In the genomic region with DNA sequence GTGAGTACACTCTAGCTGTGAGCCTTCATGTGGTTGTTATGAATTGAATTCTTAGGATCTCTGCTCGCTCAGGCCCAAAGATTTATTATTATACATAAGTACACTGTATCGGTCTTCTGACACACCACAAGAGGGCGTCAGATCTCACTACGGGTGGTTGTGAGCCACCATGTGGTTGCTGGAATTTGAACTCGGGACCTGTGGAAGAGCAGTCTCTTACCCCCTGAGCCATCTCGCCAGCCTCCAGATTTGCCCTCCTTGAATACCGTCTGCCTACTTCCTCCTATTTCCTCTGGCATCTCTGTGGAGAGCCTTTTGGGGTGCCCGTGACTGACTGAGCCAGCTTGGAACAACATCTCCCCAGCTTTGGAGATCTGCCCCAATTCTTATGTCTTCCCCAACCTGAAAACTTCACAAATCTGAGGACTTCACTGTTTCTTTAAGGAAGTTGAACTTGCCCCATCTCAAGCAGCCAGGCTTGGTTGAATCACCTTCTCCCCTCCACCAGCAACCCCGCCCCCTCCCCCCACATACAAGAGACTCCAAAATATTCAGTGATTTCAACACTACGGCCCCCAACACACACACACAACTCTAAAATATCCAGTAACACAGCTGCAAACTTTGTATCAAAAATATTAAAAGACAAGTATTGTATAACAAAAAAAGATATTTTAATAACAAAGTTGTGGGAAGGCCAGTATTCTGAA, we compare ENCODE assay signal across 8 mouse cellular contexts. TPM values are rescaled to one million over a fixed set of nuclear protein-coding genes. Genes with fewer than 3 reads are reported as not detected.
DNase-seq lines count a peak whose midpoint lies in the region; ATAC-seq lines count a peak whose summit lies in the region.

No protein-coding gene starts in this region.

- H3K27ac ChIP-seq in kidney, embryonic 15.5 days: peak overlapping the region; percentile 96
- peak overlapping the region; percentile 99 for H3K27ac ChIP-seq in hindbrain, embryonic 10.5 days
- peak overlapping the region; percentile 95; the same call in 1 of the 2 replicates for H3K27ac ChIP-seq in midbrain, embryonic 12.5 days (replicated peaks)

- peaks cover 13% of the 10 kb centered on the region for H3K36me3 ChIP-seq in kidney, embryonic 15.5 days
- H3K36me3 ChIP-seq in hindbrain, embryonic 10.5 days: peaks cover 25% of the 10 kb centered on the region
- peaks cover 20% of the 10 kb centered on the region for H3K36me3 ChIP-seq in midbrain, embryonic 12.5 days

- no peaks in the 10 kb centered on the region for H3K27me3 ChIP-seq in kidney, embryonic 15.5 days
- no peaks in the 10 kb centered on the region for H3K27me3 ChIP-seq in hindbrain, embryonic 10.5 days (ENCODE audit: insufficient read depth, poor library complexity, severe bottlenecking)
- no peaks in the 10 kb centered on the region for H3K27me3 ChIP-seq in midbrain, embryonic 12.5 days

- ATAC-seq in kidney, embryonic 15.5 days (replicated peaks; ENCODE audit: low FRiP score): no peak
- ATAC-seq in midbrain, embryonic 12.5 days (ENCODE audit: low FRiP score, low read depth): no peak

- 0 out of 2 replicates have a peak overlapping the region, but pooled peaks have one; percentile 90 for H3K9ac ChIP-seq in kidney, embryonic 15.5 days
- no peak overlapping the region for H3K9ac ChIP-seq in midbrain, embryonic 12.5 days (replicated peaks)

- H3K4me1 ChIP-seq in kidney, embryonic 15.5 days: peaks cover 55% of the 10 kb centered on the region
- H3K4me1 ChIP-seq in hindbrain, embryonic 10.5 days (replicated peaks): peaks cover 77% of the 10 kb centered on the region
- peaks cover 69% of the 10 kb centered on the region for H3K4me1 ChIP-seq in midbrain, embryonic 12.5 days

- WGBS in kidney, embryonic 15.5 days: 67% methylated on average over 10 of the region's 10 CpGs
- WGBS in hindbrain, embryonic 10.5 days: 78% methylated on average over 10 of the region's 10 CpGs
- WGBS in midbrain, embryonic 12.5 days: 76% methylated on average over 10 of the region's 10 CpGs

- no peak for DNase-seq in kidney, postnatal 25 days
- peak; percentile 28 to 44 for DNase-seq in cerebellum, postnatal 25 days
- DNase-seq in hindbrain, embryonic 10.5 days (ENCODE audit: low spot score): no peak
- no peak for DNase-seq in layer of hippocampus, postnatal 25 days (ENCODE audit: extremely low spot score in 1 of 2, low spot score in 1 of 2)
- no peak for DNase-seq in spleen, postnatal 14 days (ENCODE audit: low spot score in 2 of 2)
- DNase-seq in gastrocnemius, postnatal 25 days: no peak

- H3K9me3 ChIP-seq in kidney, embryonic 15.5 days (replicated peaks): no peaks in the 10 kb centered on the region
- no peaks in the 10 kb centered on the region for H3K9me3 ChIP-seq in hindbrain, embryonic 10.5 days
- no peaks in the 10 kb centered on the region for H3K9me3 ChIP-seq in midbrain, embryonic 12.5 days

- peak overlapping the region; percentile 91 for H3K4me3 ChIP-seq in kidney, embryonic 15.5 days (replicated peaks)
- peak overlapping the region; percentile 87 for H3K4me3 ChIP-seq in hindbrain, embryonic 10.5 days
- no peak overlapping the region for H3K4me3 ChIP-seq in midbrain, embryonic 12.5 days

- peak overlapping the region; percentile 85 for H3K4me2 ChIP-seq in kidney, embryonic 15.5 days
- H3K4me2 ChIP-seq in midbrain, embryonic 12.5 days (replicated peaks): peak overlapping the region; percentile 96; the same call in 1 of the 2 replicates

RNA-seq across cellular contexts. Expression of gene Plxnb2, which starts 1.1 kb away (rescaled TPM):
- polyA plus RNA-seq in kidney, embryonic 15.5 days (2015; fragmentation: Nextera tagmentation; extraction: Ambion mirVana): 138 and 160 TPM in 2 replicates
- polyA plus RNA-seq in hindbrain, embryonic 10.5 days (2016; fragmentation: Nextera tagmentation; extraction: Ambion mirVana): 133 and 155 TPM in 2 replicates
- 164 and 170 TPM in 2 replicates for polyA plus RNA-seq in midbrain, embryonic 12.5 days (2016; fragmentation: Nextera tagmentation; extraction: Ambion mirVana)
- 10 to 100 TPM; 50.0 to 56.5 TPM for total RNA-seq in layer of hippocampus, postnatal 25 days (2021)
- 10 to 100 TPM in 1 of 2 experiments, 1 to 10 TPM in 1; 8.5 to 11.9 TPM for total RNA-seq in gastrocnemius, postnatal 25 days (2021)

RNA-seq across cellular contexts. Expression of gene Dennd6b, which starts 14.6 kb away (rescaled TPM):
- polyA plus RNA-seq in kidney, embryonic 15.5 days (2015; fragmentation: Nextera tagmentation; extraction: Ambion mirVana): 17.0 and 19.2 TPM in 2 replicates
- 29.7 and 40.1 TPM in 2 replicates for polyA plus RNA-seq in hindbrain, embryonic 10.5 days (2016; fragmentation: Nextera tagmentation; extraction: Ambion mirVana)
- polyA plus RNA-seq in midbrain, embryonic 12.5 days (2016; fragmentation: Nextera tagmentation; extraction: Ambion mirVana): 53.3 and 58.6 TPM in 2 replicates
- 10 to 100 TPM; 33.3 to 42.0 TPM for total RNA-seq in layer of hippocampus, postnatal 25 days (2021)
- total RNA-seq in gastrocnemius, postnatal 25 days (2021): 1 to 10 TPM; 6.6 to 8.4 TPM

RNA-seq across cellular contexts. Expression of gene Ppp6r2, which starts 29.6 kb away (rescaled TPM):
- 22.7 and 26.9 TPM in 2 replicates for polyA plus RNA-seq in kidney, embryonic 15.5 days (2015; fragmentation: Nextera tagmentation; extraction: Ambion mirVana)
- 27.2 and 45.7 TPM in 2 replicates for polyA plus RNA-seq in hindbrain, embryonic 10.5 days (2016; fragmentation: Nextera tagmentation; extraction: Ambion mirVana)
- polyA plus RNA-seq in midbrain, embryonic 12.5 days (2016; fragmentation: Nextera tagmentation; extraction: Ambion mirVana): 63.7 and 68.5 TPM in 2 replicates
- total RNA-seq in layer of hippocampus, postnatal 25 days (2021): 100 to 1,000 TPM; 164 to 166 TPM
- 10 to 100 TPM; 71.1 to 72.5 TPM for total RNA-seq in gastrocnemius, postnatal 25 days (2021)

RNA-seq across cellular contexts. Expression of gene Mapk11, which starts 32.3 kb away (rescaled TPM):
- polyA plus RNA-seq in kidney, embryonic 15.5 days (2015; fragmentation: Nextera tagmentation; extraction: Ambion mirVana): 15.4 and 16.5 TPM in 2 replicates
- 34.9 and 46.6 TPM in 2 replicates for polyA plus RNA-seq in hindbrain, embryonic 10.5 days (2016; fragmentation: Nextera tagmentation; extraction: Ambion mirVana)
- 45.7 and 50.2 TPM in 2 replicates for polyA plus RNA-seq in midbrain, embryonic 12.5 days (2016; fragmentation: Nextera tagmentation; extraction: Ambion mirVana)
- total RNA-seq in layer of hippocampus, postnatal 25 days (2021): 10 to 100 TPM; 20.3 to 24.8 TPM
- 1 to 10 TPM in 1 of 2 experiments, under 1 TPM in 1; 0.67 to 2.1 TPM for total RNA-seq in gastrocnemius, postnatal 25 days (2021)

RNA-seq across cellular contexts. Expression of gene Mapk12, which starts 41.2 kb away (rescaled TPM):
- polyA plus RNA-seq in kidney, embryonic 15.5 days (2015; fragmentation: Nextera tagmentation; extraction: Ambion mirVana): 14.8 and 16.7 TPM in 2 replicates
- polyA plus RNA-seq in hindbrain, embryonic 10.5 days (2016; fragmentation: Nextera tagmentation; extraction: Ambion mirVana): 23.7 and 28.5 TPM in 2 replicates
- 14.5 and 20.1 TPM in 2 replicates for polyA plus RNA-seq in midbrain, embryonic 12.5 days (2016; fragmentation: Nextera tagmentation; extraction: Ambion mirVana)
- 1 to 10 TPM; 2.7 to 5.1 TPM for total RNA-seq in layer of hippocampus, postnatal 25 days (2021)
- total RNA-seq in gastrocnemius, postnatal 25 days (2021): 100 to 1,000 TPM; 140 to 157 TPM

Comparison
In these comparisons a context has a peak if more than half of its experiments do, and no peak if none do; other contexts are left out.
1. DNase-seq: peak in cerebellum, postnatal 25 days (2 of 2); none in kidney, postnatal 25 days (0 of 2), hindbrain, embryonic 10.5 days (single experiment), layer of hippocampus, postnatal 25 days (0 of 2), spleen, postnatal 14 days (0 of 2) and gastrocnemius, postnatal 25 days (single experiment).
2. Peak in every context shown above with its lines, with median percentiles within 50 percentile points of each other: H3K27ac ChIP-seq.